7 mouse cellular contexts compared by ENCODE assay signal in genomic region chr3:21934731-21935271, GRCm38 (mm10).
A peak's percentile ranks its signal among the peaks of the same experiment; 100 is the strongest.
DNase-seq lines count a peak whose midpoint lies in the region; ATAC-seq and TF ChIP-seq lines count a peak whose summit lies in the region.

No protein-coding gene starts in this region.

- TF ChIP-seq CTCF in E14TG2a.4 (conservative IDR thresholded peaks at IDR 0.05; ENCODE audit: low read length) = no peak
- no peak for TF ChIP-seq CTCF in liver, postnatal 0 days (IDR thresholded peaks at IDR 0.05; ENCODE audit: low read depth)

- WGBS in embryonic facial prominence, embryonic 13.5 days = 8% methylated on average over 5 of the region's 5 CpGs
- WGBS in hindbrain, embryonic 15.5 days = 4% methylated on average over 5 of the region's 5 CpGs
- WGBS in liver, postnatal 0 days (ENCODE audit: insufficient replicate concordance) = 15% methylated on average over 5 of the region's 5 CpGs

- H3K4me3 ChIP-seq in E14TG2a.4 (replicated peaks; ENCODE audit: low read length) = peak overlapping the region; percentile 68
- H3K4me3 ChIP-seq in embryonic facial prominence, embryonic 13.5 days = peak overlapping the region; percentile 42
- H3K4me3 ChIP-seq in hindbrain, embryonic 15.5 days = no peak overlapping the region
- peak overlapping the region; percentile 31 for H3K4me3 ChIP-seq in liver, postnatal 0 days (ENCODE audit: low read depth, low read length)

- peak overlapping the region; percentile 62 for H3K4me2 ChIP-seq in embryonic facial prominence, embryonic 13.5 days
- peak overlapping the region; percentile 70 for H3K4me2 ChIP-seq in hindbrain, embryonic 15.5 days
- H3K4me2 ChIP-seq in liver, postnatal 0 days (ENCODE audit: low read depth, low read length) = peak overlapping the region; percentile 68

- no peak for TF ChIP-seq EP300 in liver, postnatal 0 days (IDR thresholded peaks at IDR 0.05; ENCODE audit: low read depth)

- no peak for ATAC-seq in embryonic facial prominence, embryonic 13.5 days (ENCODE audit: insufficient number of reproducible peaks, insufficient read depth, low FRiP score, low TSS enrichment, low read depth)
- ATAC-seq in hindbrain, embryonic 15.5 days (ENCODE audit: low FRiP score, low read depth) = no peak
- ATAC-seq in liver, postnatal 0 days = no peak

- no peak overlapping the region for H3K9ac ChIP-seq in embryonic facial prominence, embryonic 13.5 days
- no peak overlapping the region for H3K9ac ChIP-seq in hindbrain, embryonic 15.5 days
- H3K9ac ChIP-seq in liver, postnatal 0 days (replicated peaks) = no peak overlapping the region

- no peaks in the 10 kb centered on the region for H3K9me3 ChIP-seq in E14TG2a.4 (ENCODE audit: low read length)
- H3K9me3 ChIP-seq in embryonic facial prominence, embryonic 13.5 days = no peaks in the 10 kb centered on the region
- H3K9me3 ChIP-seq in hindbrain, embryonic 15.5 days = no peaks in the 10 kb centered on the region
- no peaks in the 10 kb centered on the region for H3K9me3 ChIP-seq in liver, postnatal 0 days (ENCODE audit: low read length)

- H3K4me1 ChIP-seq in E14TG2a.4 (replicated peaks; ENCODE audit: low read depth, low read length) = peaks cover 65% of the 10 kb centered on the region
- H3K4me1 ChIP-seq in embryonic facial prominence, embryonic 13.5 days = peaks cover 44% of the 10 kb centered on the region
- peaks cover 43% of the 10 kb centered on the region for H3K4me1 ChIP-seq in hindbrain, embryonic 15.5 days (replicated peaks)
- peaks cover 39% of the 10 kb centered on the region for H3K4me1 ChIP-seq in liver, postnatal 0 days (ENCODE audit: insufficient read depth)

- DNase-seq in 416B (ENCODE audit: low read depth) = peak; percentile 85
- DNase-seq in liver, postnatal 0 days = no peak
- DNase-seq in skeletal muscle tissue, adult 2 months (ENCODE audit: low read depth, low spot score) = peak; percentile 58
- DNase-seq in spleen, adult 12 weeks (ENCODE audit: low spot score) = no peak

- H3K27ac ChIP-seq in embryonic facial prominence, embryonic 13.5 days = peak overlapping the region; percentile 89
- peak overlapping the region; percentile 96 for H3K27ac ChIP-seq in hindbrain, embryonic 15.5 days (replicated peaks)
- H3K27ac ChIP-seq in liver, postnatal 0 days (ENCODE audit: low read depth) = peak overlapping the region; percentile 75

- H3K36me3 ChIP-seq in E14TG2a.4 (ENCODE audit: insufficient read depth, low read length) = no peaks in the 10 kb centered on the region
- no peaks in the 10 kb centered on the region for H3K36me3 ChIP-seq in embryonic facial prominence, embryonic 13.5 days
- no peaks in the 10 kb centered on the region for H3K36me3 ChIP-seq in hindbrain, embryonic 15.5 days
- H3K36me3 ChIP-seq in liver, postnatal 0 days (replicated peaks; ENCODE audit: insufficient read depth, low read length) = no peaks in the 10 kb centered on the region

- no peaks in the 10 kb centered on the region for H3K27me3 ChIP-seq in E14TG2a.4 (ENCODE audit: insufficient read depth, low read length)
- no peaks in the 10 kb centered on the region for H3K27me3 ChIP-seq in embryonic facial prominence, embryonic 13.5 days
- H3K27me3 ChIP-seq in hindbrain, embryonic 15.5 days = no peaks in the 10 kb centered on the region
- H3K27me3 ChIP-seq in liver, postnatal 0 days (ENCODE audit: insufficient read depth, low read length) = no peaks in the 10 kb centered on the region

Comparison
In these comparisons a context has a peak if more than half of its experiments do, and no peak if none do; other contexts are left out.
1. DNase-seq: peak in 416B (single experiment) and skeletal muscle tissue, adult 2 months (single experiment); none in liver, postnatal 0 days (single experiment) and spleen, adult 12 weeks (single experiment).
2. Peak in every context shown above with its lines, with median percentiles within 50 percentile points of each other: H3K27ac ChIP-seq and H3K4me2 ChIP-seq.